In the genomic region with DNA sequence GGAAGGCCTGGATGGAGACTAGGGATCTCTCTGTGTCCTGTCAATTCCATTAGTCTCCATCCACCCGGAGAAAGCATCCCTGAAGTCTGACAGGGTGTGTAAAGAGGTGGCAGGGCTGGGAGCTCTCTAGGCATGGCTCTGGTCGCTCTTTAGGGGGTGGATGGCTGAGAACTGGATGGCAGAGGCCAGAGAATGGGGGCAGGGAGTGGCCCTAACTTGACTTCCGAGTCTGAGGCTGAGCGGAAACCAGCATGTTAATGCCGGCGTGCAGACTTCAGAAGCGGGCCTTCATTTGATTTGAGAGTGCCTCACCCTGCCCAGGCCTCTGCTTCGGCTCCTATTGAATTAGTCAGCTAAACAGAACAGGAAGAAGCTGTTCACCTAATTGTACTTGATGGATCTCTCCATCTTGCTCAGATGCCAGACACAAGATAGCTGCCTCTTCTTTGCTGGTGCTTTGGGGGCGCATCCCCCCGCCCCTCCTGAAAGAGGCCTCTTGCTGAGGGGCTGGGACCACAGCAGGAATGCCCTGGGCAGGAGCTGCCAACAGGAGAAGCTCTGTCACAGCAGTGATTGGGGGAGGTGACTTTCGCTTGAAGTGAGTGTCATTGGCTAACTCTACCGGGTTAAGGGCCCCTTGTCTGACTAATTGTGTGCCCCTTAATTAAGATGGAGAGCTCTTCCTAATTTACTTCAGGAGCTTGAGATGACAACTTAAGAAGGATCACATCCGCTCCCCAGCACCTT, we compare ENCODE assay signal across 15 mouse cellular contexts.
DNase-seq lines count a peak whose midpoint lies in the region; ATAC-seq and TF ChIP-seq lines count a peak whose summit lies in the region.
"Had no signal": no experiment of that assay in that cellular context is flagged by ENCODE, and none has a peak within 500 bp of the region (broad histone marks: within the 10 kb centered on the region; RNA-seq: fewer than 3 reads in every experiment).

No protein-coding gene starts in this region.

- H3K27ac ChIP-seq in heart, embryonic 12.5 days (ENCODE audit: poor library complexity, severe bottlenecking), result no peak overlapping the region
- peak overlapping the region; percentile 69 for H3K27ac ChIP-seq in embryonic facial prominence, embryonic 10.5 days (replicated peaks)
- H3K27ac ChIP-seq in limb, embryonic 12.5 days, result no peak overlapping the region
- H3K27ac ChIP-seq: heart, embryonic 15.5 days; hindbrain, postnatal 0 days; liver, embryonic 12.5 days; midbrain, embryonic 12.5 days had no signal

- no peak for TF ChIP-seq CTCF in lung, adult 2 months (IDR thresholded peaks at IDR 0.05; ENCODE audit: insufficient read depth, low read length)

- no peak overlapping the region for H3K4me2 ChIP-seq in heart, embryonic 12.5 days
- H3K4me2 ChIP-seq in limb, embryonic 12.5 days, result no peak overlapping the region
- H3K4me2 ChIP-seq: heart, embryonic 15.5 days; liver, embryonic 12.5 days; midbrain, embryonic 12.5 days had no signal

- DNase-seq in heart, adult 11 months, result peak; percentile 75
- peak; percentile 86 for DNase-seq in MN1 (ENCODE audit: low spot score)
- peak; percentile 36 for DNase-seq in embryonic facial prominence, embryonic 10.5 days (ENCODE audit: low spot score)
- no peak for DNase-seq in c-Kit-positive CD71-positive TER-119-positive erythroid progenitor cells, embryonic 14.5 days (ENCODE audit: low spot score)
- DNase-seq in lung, adult 2 months, result no peak
- DNase-seq: cerebellum, postnatal 25 days; gastrocnemius, postnatal 25 days; lung, postnatal 14 days had no signal

- no peak for ATAC-seq in heart, embryonic 12.5 days (ENCODE audit: insufficient number of reproducible peaks, low FRiP score)
- no peak for ATAC-seq in limb, embryonic 12.5 days (ENCODE audit: insufficient number of reproducible peaks, insufficient read depth, low FRiP score, low TSS enrichment, low read depth)
- no peak for ATAC-seq in erythroid progenitor cell, adult 5-6 weeks (replicated peaks; ENCODE audit: low FRiP score, poor library complexity, severe bottlenecking)
- ATAC-seq: hindbrain, postnatal 0 days; liver, embryonic 12.5 days had no signal

- H3K4me3 ChIP-seq in heart, embryonic 12.5 days, result no peak overlapping the region
- no peak overlapping the region for H3K4me3 ChIP-seq in embryonic facial prominence, embryonic 10.5 days
- H3K4me3 ChIP-seq in limb, embryonic 12.5 days (replicated peaks), result no peak overlapping the region
- no peak overlapping the region for H3K4me3 ChIP-seq in lung, adult 2 months (replicated peaks; ENCODE audit: extremely low read depth, low read depth, low read length)
- H3K4me3 ChIP-seq: heart, embryonic 15.5 days; liver, embryonic 12.5 days; midbrain, embryonic 12.5 days had no signal

- no peak for TF ChIP-seq POLR2A in lung, adult 2 months (IDR thresholded peaks at IDR 0.05; ENCODE audit: borderline replicate concordance, extremely low read depth, low read depth, low read length)

- no peak overlapping the region for H3K9ac ChIP-seq in heart, embryonic 12.5 days
- 0 out of 2 replicates have a peak overlapping the region, but pooled peaks have one; percentile 18 for H3K9ac ChIP-seq in limb, embryonic 12.5 days (replicated peaks)
- H3K9ac ChIP-seq: heart, embryonic 15.5 days; liver, embryonic 12.5 days; midbrain, embryonic 12.5 days had no signal

- 42% methylated on average over 13 of the region's 13 CpGs for WGBS in heart, embryonic 12.5 days
- WGBS in embryonic facial prominence, embryonic 10.5 days, result 26% methylated on average over 13 of the region's 13 CpGs
- WGBS in limb, embryonic 12.5 days, result 26% methylated on average over 13 of the region's 13 CpGs
- WGBS in lung, adult 2 months, result 34% methylated on average over 13 of the region's 13 CpGs

- H3K36me3 ChIP-seq in heart, embryonic 12.5 days, result no peaks in the 10 kb centered on the region
- H3K36me3 ChIP-seq in embryonic facial prominence, embryonic 10.5 days (replicated peaks), result no peaks in the 10 kb centered on the region
- H3K36me3 ChIP-seq in limb, embryonic 12.5 days, result no peaks in the 10 kb centered on the region
- H3K36me3 ChIP-seq: heart, embryonic 15.5 days; liver, embryonic 12.5 days; midbrain, embryonic 12.5 days had no signal

- 0 out of 2 replicates have a peak, but pooled peaks cover 3% of the 10 kb centered on the region for H3K4me1 ChIP-seq in heart, embryonic 12.5 days (replicated peaks)
- H3K4me1 ChIP-seq in embryonic facial prominence, embryonic 10.5 days, result peaks cover 15% of the 10 kb centered on the region
- H3K4me1 ChIP-seq in limb, embryonic 12.5 days (replicated peaks), result peaks cover 10% of the 10 kb centered on the region
- H3K4me1 ChIP-seq in lung, adult 2 months (ENCODE audit: control insufficient read depth, insufficient read depth, low read length), result no peaks in the 10 kb centered on the region
- H3K4me1 ChIP-seq: heart, embryonic 15.5 days; liver, embryonic 12.5 days had no signal

- H3K27me3 ChIP-seq in heart, embryonic 12.5 days (replicated peaks), result 0 out of 2 replicates have a peak, but pooled peaks cover 4% of the 10 kb centered on the region
- no peaks in the 10 kb centered on the region for H3K27me3 ChIP-seq in embryonic facial prominence, embryonic 10.5 days (replicated peaks; ENCODE audit: low read depth, poor library complexity, severe bottlenecking)
- H3K27me3 ChIP-seq in limb, embryonic 12.5 days, result no peaks in the 10 kb centered on the region; the same call in 1 of the 2 replicates
- H3K27me3 ChIP-seq: heart, embryonic 15.5 days; liver, embryonic 12.5 days; midbrain, embryonic 12.5 days had no signal

- no peaks in the 10 kb centered on the region for H3K9me3 ChIP-seq in heart, embryonic 12.5 days (replicated peaks)
- H3K9me3 ChIP-seq in embryonic facial prominence, embryonic 10.5 days, result no peaks in the 10 kb centered on the region
- H3K9me3 ChIP-seq in limb, embryonic 12.5 days, result no peaks in the 10 kb centered on the region
- H3K9me3 ChIP-seq: heart, embryonic 15.5 days; liver, embryonic 12.5 days; midbrain, embryonic 12.5 days had no signal

Comparison
In these comparisons a context has a peak if more than half of its experiments do, and no peak if none do; other contexts are left out.
1. DNase-seq: peak in heart, adult 11 months (single experiment), MN1 (single experiment) and embryonic facial prominence, embryonic 10.5 days (single experiment); none in c-Kit-positive CD71-positive TER-119-positive erythroid progenitor cells, embryonic 14.5 days (single experiment) and lung, adult 2 months (single experiment).